Mouse (Mus musculus) induced T-regulatory cell, adult 2 months (primary cell): ENCODE results near the gene Sgms2.
"Not testable (repeated sequence)": the region's sequence is repeated elsewhere in the genome, so short reads cannot be mapped to it uniquely, and the experiment has no call there.

Experiments
- DNase-seq: peaks from one replicate; pipeline ENCODE4 v3.0.0-alpha.2; 2012; ENCODE audit warnings: low read depth

Gene Sgms2

DNA sequence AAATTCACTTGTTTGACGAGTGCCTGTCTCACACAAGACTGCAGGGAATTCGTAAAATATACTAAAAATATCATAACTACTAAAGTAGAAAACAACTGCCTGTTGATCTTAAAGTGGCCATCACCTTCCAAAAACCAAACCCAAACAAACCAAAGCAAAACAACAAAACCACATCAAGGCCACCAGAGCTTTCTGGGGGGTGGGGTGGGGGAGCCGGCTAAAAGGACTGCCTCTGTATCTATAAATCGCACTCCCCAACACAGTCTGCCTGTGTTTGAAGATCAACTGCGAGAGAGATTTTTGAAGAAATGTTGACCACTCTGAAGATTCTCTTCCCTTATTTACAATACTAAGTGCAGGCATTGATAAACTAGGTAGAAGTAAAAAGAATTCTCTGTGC lies 133.0 kb downstream of the Sgms2 start:
- no peak for DNase-seq

- DNase-seq = no peak
These were observed 133.6 kb downstream of the Sgms2 start for GRCm38 (mm10) chr3:131357643-131358042.

- no peak for DNase-seq
These were observed 135.2 kb downstream of the Sgms2 start for GRCm38 (mm10) chr3:131356026-131356425.

DNA sequence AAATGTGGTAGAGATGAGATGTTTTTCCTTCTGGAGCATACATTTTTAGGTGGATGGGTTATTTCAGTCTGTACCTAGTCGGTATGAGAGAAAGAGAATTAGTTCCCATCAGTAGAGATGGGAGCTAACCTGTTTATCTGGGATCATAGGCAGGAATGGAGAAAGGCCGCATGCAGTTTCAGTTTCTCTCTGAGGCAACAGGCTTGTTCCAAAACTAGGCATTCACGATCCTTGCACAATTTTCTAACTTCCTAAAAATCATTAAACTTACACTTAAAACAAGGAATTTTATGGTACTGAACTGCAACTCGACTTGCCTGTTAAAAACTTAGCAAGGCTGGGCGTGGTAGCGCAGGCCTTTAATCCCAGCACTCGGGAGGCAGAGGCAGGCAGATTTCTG lies 140.7 kb downstream of the Sgms2 start:
- DNase-seq = no peak

DNA sequence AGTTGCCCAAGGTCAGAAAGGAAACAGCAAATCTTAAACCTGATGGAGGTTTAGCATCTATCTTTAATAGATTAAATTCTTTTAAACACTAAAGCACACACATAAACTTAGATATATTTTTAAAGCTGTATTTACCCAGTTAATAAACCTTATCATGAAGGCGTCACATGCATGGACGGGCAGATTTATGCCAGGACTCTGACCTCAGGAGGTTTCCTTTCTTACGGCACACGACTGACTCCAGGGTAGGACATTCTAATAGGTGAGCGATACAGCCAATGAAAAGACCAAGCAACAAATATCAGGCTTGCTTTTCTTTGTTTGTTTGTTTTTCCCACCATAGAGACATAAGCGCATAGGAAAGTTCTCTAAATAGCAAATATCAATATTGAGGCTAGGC lies 142.2 kb downstream of the Sgms2 start:
- no peak for DNase-seq

- no peak for DNase-seq
These were observed 142.6 kb downstream of the Sgms2 start for GRCm38 (mm10) chr3:131348579-131348950.

DNA sequence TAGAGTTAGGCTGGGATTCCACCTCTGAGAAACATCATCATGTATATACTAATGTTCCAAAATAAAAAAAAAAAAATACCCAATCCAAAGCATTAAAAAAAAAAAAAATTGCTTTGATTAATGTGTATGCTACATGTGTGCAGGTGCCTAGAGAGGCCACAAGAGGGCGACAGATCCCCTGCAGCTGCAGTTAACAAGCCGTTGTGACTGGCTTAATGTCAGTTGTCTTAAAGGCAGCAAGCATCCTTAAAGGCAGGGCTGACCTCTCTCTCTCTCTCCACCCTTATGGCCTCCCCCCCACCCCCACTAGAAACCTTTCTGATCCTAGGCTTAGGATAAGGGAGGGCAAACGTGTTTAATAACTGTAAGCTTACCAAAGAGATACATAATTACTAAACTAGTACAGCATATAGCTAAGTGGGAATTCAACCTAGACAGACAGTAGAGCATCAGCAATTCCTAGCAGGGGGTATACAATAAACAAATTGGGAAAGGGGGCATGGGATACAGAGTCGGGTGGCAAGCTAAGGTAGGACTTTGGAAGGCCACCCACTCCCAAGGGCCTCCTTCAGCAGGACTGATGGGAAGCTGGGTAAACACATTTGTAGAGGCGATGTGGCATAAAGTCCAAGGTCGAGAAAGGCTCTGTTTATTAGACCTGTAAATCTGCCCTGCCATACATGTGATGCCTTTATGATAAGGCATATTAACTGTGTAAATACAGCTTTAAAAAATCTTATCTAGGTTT lies 143.2 kb downstream of the Sgms2 start:
- peak; percentile 36 for DNase-seq

- no peak for DNase-seq
These were observed 145.3 kb downstream of the Sgms2 start for GRCm38 (mm10) chr3:131345903-131346302.

DNA sequence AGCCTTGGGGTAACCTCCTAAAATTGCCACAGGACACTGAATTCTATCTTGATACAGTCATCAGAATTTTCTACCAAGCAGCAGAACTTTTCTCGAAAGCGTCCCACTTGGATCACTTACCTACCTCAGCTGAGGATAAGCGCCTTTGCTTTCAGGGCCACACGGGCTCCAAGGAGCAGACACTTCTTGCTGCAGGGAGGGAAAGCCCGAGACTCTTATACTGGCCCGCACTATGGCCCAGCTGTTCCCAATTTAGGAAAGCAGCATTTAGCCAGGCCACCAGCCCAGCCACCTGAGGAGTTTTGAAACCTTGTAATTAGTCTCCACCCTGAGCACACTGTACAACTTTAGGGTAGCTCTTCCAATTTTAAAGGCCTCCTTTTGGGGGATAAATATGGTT lies 147.9 kb downstream of the Sgms2 start:
- DNase-seq = no peak

DNA sequence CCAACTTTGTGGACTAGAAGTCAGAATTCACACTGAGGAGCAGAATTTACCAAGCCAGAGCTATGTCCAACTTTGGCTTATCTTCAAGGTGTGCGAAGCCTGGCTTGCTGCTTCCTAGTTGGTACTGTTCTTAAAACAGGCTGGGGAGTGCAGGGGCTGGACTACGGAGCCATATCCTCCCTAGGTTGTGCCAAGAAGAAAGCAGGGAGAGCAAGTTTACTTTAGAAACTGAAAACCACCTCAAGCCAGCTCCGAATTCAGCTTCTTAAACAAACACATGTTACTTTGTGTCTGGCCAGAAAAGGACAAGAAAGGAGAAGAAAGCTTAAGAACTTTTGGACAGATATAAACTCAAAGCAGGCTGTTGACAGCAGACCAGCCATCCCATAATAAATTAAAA lies 150.3 kb downstream of the Sgms2 start:
- DNase-seq = no peak

DNA sequence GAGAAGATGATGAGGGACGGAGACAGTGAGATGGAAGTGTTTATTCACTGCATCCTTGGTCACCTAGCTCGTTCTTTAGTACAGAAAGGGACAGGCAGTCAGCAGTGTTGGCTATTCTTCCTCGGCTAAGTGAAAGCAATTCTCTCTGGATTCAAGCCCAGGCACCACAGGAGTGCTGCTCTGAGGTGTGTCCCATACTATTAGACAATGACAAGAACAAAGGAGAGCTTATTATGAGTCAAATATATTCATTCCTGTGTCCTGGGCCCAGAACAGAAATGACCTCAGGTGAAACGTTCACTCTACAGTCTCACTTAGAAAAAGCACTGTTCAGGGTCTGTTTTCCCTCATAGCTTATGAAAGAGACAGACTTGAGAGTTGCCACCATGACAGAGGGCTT lies 151.9 kb downstream of the Sgms2 start:
- no peak for DNase-seq

DNA sequence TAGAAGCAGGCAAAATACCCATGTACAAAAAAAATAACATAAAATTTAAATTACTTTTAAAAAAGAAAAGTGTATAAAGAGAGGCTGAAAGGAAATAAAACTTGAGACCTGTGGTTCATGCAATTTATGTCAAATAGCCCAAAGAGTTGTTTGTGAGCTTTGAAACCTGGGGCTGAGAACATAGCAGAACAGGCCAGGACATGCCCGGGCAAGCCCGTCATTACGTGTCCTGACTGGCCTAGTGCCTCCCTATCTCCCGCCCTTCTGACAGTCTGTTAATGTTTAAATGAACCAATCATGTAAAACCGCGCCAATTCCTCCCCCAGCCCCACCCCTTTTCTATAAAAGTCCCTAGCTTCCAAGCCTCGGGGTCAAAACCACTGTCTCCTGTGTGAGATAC lies 153.5 kb downstream of the Sgms2 start:
- not testable (repeated sequence) for DNase-seq

DNA sequence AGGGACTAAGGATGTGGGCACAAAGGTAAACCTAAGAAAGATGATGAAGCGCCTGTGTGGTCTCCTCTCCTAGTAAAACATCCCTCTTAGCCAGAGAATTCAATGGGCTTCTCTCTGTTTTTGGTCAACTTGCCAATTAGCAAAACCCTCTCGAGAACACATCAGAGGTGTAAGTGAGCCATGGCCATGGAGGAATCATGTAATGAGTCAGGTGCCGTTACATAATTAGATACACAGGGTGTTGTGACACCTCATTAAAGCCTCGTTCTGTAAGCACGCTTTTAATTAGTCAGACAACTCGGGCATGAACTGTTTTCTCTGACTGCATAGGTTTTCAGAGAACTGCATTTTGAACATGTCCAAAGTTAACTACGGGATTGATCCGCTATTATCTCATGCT lies 154.6 kb downstream of the Sgms2 start:
- DNase-seq = no peak

GRCm38 (mm10) chr3:131335117-131335547 lies 156.1 kb downstream of the Sgms2 start:
- DNase-seq = peak; percentile 17

GRCm38 (mm10) chr3:131327189-131327588 lies 164.0 kb downstream of the Sgms2 start:
- no peak for DNase-seq

DNA sequence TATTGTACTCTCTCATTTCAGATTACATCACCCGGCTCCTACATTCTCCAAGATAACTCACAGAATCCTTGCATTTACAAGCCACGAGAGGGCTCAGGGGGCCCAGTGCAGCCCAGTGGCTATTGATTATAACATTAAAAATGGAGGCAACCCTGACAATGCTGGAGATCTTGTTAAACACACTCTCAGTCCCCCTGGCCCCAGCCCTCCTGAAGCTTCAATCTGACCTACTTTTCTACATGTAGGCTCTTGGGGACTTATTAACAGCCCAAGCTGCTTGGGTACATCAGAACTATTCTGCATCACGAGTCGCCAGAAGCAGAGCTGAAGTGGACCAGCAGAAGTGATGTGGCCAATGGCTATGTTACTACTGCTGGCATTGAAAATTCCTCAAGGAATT lies 164.6 kb downstream of the Sgms2 start:
- no peak for DNase-seq

- no peak for DNase-seq
These were observed 169.0 kb downstream of the Sgms2 start for GRCm38 (mm10) chr3:131322081-131322815.

GRCm38 (mm10) chr3:131320184-131320583 lies 171.0 kb downstream of the Sgms2 start:
- DNase-seq = peak; percentile 82

DNA sequence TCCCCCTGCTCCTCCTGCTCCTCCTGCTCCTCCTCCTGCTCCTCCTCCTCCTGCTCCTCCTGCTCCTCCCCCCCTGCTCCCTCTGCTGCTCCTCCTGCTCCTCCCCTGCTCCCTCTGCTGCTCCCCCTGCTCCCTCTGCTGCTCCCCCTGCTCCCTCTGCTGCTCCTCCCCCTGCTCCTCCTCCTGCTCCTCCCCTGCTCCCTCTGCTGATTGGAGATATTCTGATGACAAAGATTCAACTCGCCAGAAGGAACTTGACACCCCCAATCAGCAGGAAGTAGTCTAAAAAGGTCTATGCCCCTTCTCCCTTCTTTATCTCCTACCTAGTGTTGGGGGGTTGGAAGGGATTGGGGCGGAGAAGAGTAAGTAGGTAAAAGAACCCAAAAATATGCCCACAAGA lies 173.0 kb downstream of the Sgms2 start:
- DNase-seq = no peak

DNA sequence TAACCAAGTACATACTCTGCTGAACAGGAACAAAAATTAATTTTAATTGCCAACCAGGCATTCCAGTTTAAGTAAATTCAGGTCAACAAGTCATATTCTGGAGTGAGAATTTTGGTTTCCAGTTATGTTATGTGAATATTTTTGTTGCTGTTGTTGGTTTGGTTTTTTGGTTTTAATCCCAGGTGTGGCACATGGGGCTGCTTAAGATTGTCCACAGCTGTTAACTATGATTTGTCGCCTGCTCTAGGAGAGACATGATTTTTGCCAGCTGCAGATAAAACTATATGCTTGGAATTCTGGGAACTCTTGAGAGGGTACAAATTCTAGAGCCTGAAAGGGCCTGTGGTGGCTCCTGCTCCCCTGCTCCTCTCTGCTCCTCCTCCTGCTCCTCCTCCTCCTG lies 174.1 kb downstream of the Sgms2 start:
- no peak for DNase-seq

DNA sequence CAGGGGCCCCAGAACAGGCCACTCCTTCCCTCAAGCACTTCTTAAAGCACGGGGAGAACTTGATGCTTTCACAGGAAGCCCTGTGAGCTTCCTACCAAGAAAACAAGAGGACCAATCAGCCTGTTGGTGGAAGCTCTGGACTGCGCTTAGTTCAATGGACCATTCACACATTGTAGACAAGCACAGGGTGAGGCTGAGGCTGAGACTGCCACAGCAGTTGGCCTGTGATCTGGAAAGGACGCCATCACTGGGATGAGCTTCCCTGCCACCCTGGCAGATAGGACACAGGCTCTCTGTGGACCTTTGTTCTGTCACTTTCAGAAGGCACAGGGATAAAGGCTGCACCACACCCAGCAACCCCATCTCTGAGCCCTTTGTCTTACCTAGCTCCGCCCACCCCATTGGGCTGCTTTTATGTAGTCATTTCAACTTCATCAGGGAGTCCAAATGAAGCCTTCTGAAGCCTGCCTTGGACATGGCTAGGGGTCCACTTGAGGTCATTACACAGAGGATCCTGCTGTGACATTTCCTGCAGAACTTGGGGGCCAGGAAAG lies 175.2 kb downstream of the Sgms2 start:
- DNase-seq = no peak

GRCm38 (mm10) chr3:131312340-131312739 lies 178.9 kb downstream of the Sgms2 start:
- no peak for DNase-seq

DNA sequence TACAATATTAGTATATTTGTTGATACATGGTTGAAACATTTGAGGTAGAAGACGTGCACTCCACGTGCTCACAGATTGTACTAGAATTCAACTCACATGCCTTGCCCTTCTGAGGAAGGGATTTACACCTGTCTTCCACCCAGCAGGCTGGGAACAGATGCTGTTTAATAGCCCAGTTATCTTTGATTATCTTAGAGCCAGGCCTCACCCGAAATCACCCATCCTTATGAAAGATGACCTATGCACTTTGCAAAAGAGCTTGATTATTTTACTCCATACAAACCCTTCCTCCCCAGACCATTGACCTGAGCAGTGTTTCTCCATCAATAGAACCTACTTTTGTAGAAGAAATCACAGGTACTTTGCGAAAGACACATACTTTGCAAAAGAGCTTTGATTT lies 180.6 kb downstream of the Sgms2 start:
- DNase-seq = no peak
